Mouse (Mus musculus): ENCODE measurements at regions not wholly inside any gene's neighbourhood (a gene's known extent, or its start where the extent isn't known, plus 50 kb on each side); places are given as distances from the start of the nearest gene placed in this dataset.

- Histone ChIP-seq H3K4me3 (ENCODE audit: low read depth, low read length) (no peak overlapping the region), H3K27me3 (ENCODE audit: insufficient read depth, low read length) (no peaks in the 10 kb centered on the region), H3K9me3 (replicated peaks) (peaks cover 2% of the 10 kb centered on the region; the same call in 1 of the 2 replicates), H3K4me1 (ENCODE audit: insufficient read depth, low read depth, low read length) (no peaks in the 10 kb centered on the region), H3K36me3 (replicated peaks) (no peaks in the 10 kb centered on the region)
- TF ChIP-seq TAL1 (conservative IDR thresholded peaks at IDR 0.05; ENCODE audit: low read depth, low read length) (no peak), GATA1 (IDR thresholded peaks at IDR 0.05; ENCODE audit: borderline replicate concordance, low read length) (no peak), GATA2 (IDR thresholded peaks at IDR 0.05; ENCODE audit: borderline replicate concordance, low read depth, low read length) (no peak), CTCF (IDR thresholded peaks at IDR 0.05; ENCODE audit: low read depth, low read length) (no peak), POLR2AphosphoS5 (IDR thresholded peaks at IDR 0.05; ENCODE audit: insufficient replicate concordance, low read depth, low read length) (no peak)
- DNase-seq (ENCODE audit: low spot score) (no peak), ATAC-seq (ENCODE audit: extremely low read depth, insufficient number of reproducible peaks, low FRiP score, poor library complexity, severe bottlenecking) (no peak)
Measured at GRCm38 (mm10) chr12:49764541-49764940, 379.6 kb downstream of the Gm43517 start.

- TF ChIP-seq CTCF (IDR thresholded peaks at IDR 0.05; ENCODE audit: low read depth, low read length): no peak
- TF ChIP-seq GATA2 (IDR thresholded peaks at IDR 0.05; ENCODE audit: borderline replicate concordance, low read depth, low read length): no peak
- TF ChIP-seq TAL1 (conservative IDR thresholded peaks at IDR 0.05; ENCODE audit: low read depth, low read length): no peak
- TF ChIP-seq POLR2AphosphoS5 (IDR thresholded peaks at IDR 0.05; ENCODE audit: insufficient replicate concordance, low read depth, low read length): no peak
- TF ChIP-seq GATA1 (IDR thresholded peaks at IDR 0.05; ENCODE audit: borderline replicate concordance, low read length): no peak
- H3K27me3 ChIP-seq (ENCODE audit: insufficient read depth, low read length): no peaks in the 10 kb centered on the region
Measured at GRCm38 (mm10) chr12:49808341-49808740, 423.4 kb downstream of the Gm43517 start.

GRCm38 (mm10) chr12:49814653-49815052 is 429.7 kb downstream of the Gm43517 start:
- Histone ChIP-seq H3K27me3 (ENCODE audit: insufficient read depth, low read length) (no peaks in the 10 kb centered on the region), H3K9me3 (replicated peaks) (no peaks in the 10 kb centered on the region), H3K4me1 (ENCODE audit: insufficient read depth, low read depth, low read length) (no peaks in the 10 kb centered on the region), H3K36me3 (replicated peaks) (no peaks in the 10 kb centered on the region), H3K4me3 (ENCODE audit: low read depth, low read length) (no peak overlapping the region)
- ATAC-seq (ENCODE audit: extremely low read depth, insufficient number of reproducible peaks, low FRiP score, poor library complexity, severe bottlenecking) (no peak), DNase-seq (ENCODE audit: low spot score) (no peak)
- TF ChIP-seq POLR2AphosphoS5 (IDR thresholded peaks at IDR 0.05; ENCODE audit: insufficient replicate concordance, low read depth, low read length): no peak
- TF ChIP-seq GATA2 (IDR thresholded peaks at IDR 0.05; ENCODE audit: borderline replicate concordance, low read depth, low read length): no peak
- no peak for TF ChIP-seq TAL1 (conservative IDR thresholded peaks at IDR 0.05; ENCODE audit: low read depth, low read length)
- TF ChIP-seq GATA1 (IDR thresholded peaks at IDR 0.05; ENCODE audit: borderline replicate concordance, low read length): no peak
- TF ChIP-seq CTCF (IDR thresholded peaks at IDR 0.05; ENCODE audit: low read depth, low read length): no peak

More at GRCm38 (mm10) chr12:49808341-49808740, 423.4 kb downstream of the Gm43517 start:
- Histone ChIP-seq H3K9me3 (replicated peaks) (no peaks in the 10 kb centered on the region), H3K4me3 (ENCODE audit: low read depth, low read length) (no peak overlapping the region), H3K4me1 (ENCODE audit: insufficient read depth, low read depth, low read length) (no peaks in the 10 kb centered on the region), H3K36me3 (replicated peaks) (no peaks in the 10 kb centered on the region)
- ATAC-seq (ENCODE audit: extremely low read depth, insufficient number of reproducible peaks, low FRiP score, poor library complexity, severe bottlenecking) (no peak), DNase-seq (ENCODE audit: low spot score) (no peak)

GRCm38 (mm10) chr12:49827769-49828168 is 442.8 kb downstream of the Gm43517 start:
- DNase-seq (ENCODE audit: low spot score): no peak
- Histone ChIP-seq H3K36me3 (replicated peaks) (no peaks in the 10 kb centered on the region), H3K4me1 (ENCODE audit: insufficient read depth, low read depth, low read length) (no peaks in the 10 kb centered on the region), H3K27me3 (ENCODE audit: insufficient read depth, low read length) (no peaks in the 10 kb centered on the region), H3K4me3 (ENCODE audit: low read depth, low read length) (no peak overlapping the region), H3K9me3 (replicated peaks) (no peaks in the 10 kb centered on the region)
- ATAC-seq (ENCODE audit: extremely low read depth, insufficient number of reproducible peaks, low FRiP score, poor library complexity, severe bottlenecking): no peak
- TF ChIP-seq POLR2AphosphoS5 (IDR thresholded peaks at IDR 0.05; ENCODE audit: insufficient replicate concordance, low read depth, low read length) (no peak), GATA2 (IDR thresholded peaks at IDR 0.05; ENCODE audit: borderline replicate concordance, low read depth, low read length) (no peak), GATA1 (IDR thresholded peaks at IDR 0.05; ENCODE audit: borderline replicate concordance, low read length) (no peak), TAL1 (conservative IDR thresholded peaks at IDR 0.05; ENCODE audit: low read depth, low read length) (no peak), CTCF (IDR thresholded peaks at IDR 0.05; ENCODE audit: low read depth, low read length) (no peak)

- DNase-seq (ENCODE audit: low spot score) (no peak), ATAC-seq (ENCODE audit: extremely low read depth, insufficient number of reproducible peaks, low FRiP score, poor library complexity, severe bottlenecking) (no peak)
- Histone ChIP-seq H3K9me3 (replicated peaks) (no peaks in the 10 kb centered on the region), H3K4me1 (ENCODE audit: insufficient read depth, low read depth, low read length) (no peaks in the 10 kb centered on the region), H3K36me3 (replicated peaks) (no peaks in the 10 kb centered on the region), H3K27me3 (ENCODE audit: insufficient read depth, low read length) (no peaks in the 10 kb centered on the region), H3K4me3 (ENCODE audit: low read depth, low read length) (no peak overlapping the region)
- no peak for TF ChIP-seq TAL1 (conservative IDR thresholded peaks at IDR 0.05; ENCODE audit: low read depth, low read length)
- TF ChIP-seq GATA1 (IDR thresholded peaks at IDR 0.05; ENCODE audit: borderline replicate concordance, low read length): no peak
- no peak for TF ChIP-seq CTCF (IDR thresholded peaks at IDR 0.05; ENCODE audit: low read depth, low read length)
- TF ChIP-seq POLR2AphosphoS5 (IDR thresholded peaks at IDR 0.05; ENCODE audit: insufficient replicate concordance, low read depth, low read length): no peak
- TF ChIP-seq GATA2 (IDR thresholded peaks at IDR 0.05; ENCODE audit: borderline replicate concordance, low read depth, low read length): no peak
Measured at GRCm38 (mm10) chr12:49828553-49828952, 443.6 kb downstream of the Gm43517 start.

- ATAC-seq (ENCODE audit: extremely low read depth, insufficient number of reproducible peaks, low FRiP score, poor library complexity, severe bottlenecking): no peak
Measured at GRCm38 (mm10) chr12:49830665-49831064, 445.7 kb downstream of the Gm43517 start.

More at GRCm38 (mm10) chr12:49830665-49831064, 445.7 kb downstream of the Gm43517 start:
- Histone ChIP-seq H3K9me3 (replicated peaks) (no peaks in the 10 kb centered on the region), H3K4me1 (ENCODE audit: insufficient read depth, low read depth, low read length) (no peaks in the 10 kb centered on the region), H3K36me3 (replicated peaks) (no peaks in the 10 kb centered on the region), H3K4me3 (ENCODE audit: low read depth, low read length) (no peak overlapping the region), H3K27me3 (ENCODE audit: insufficient read depth, low read length) (no peaks in the 10 kb centered on the region)
- TF ChIP-seq CTCF (IDR thresholded peaks at IDR 0.05; ENCODE audit: low read depth, low read length) (no peak), GATA1 (IDR thresholded peaks at IDR 0.05; ENCODE audit: borderline replicate concordance, low read length) (no peak), GATA2 (IDR thresholded peaks at IDR 0.05; ENCODE audit: borderline replicate concordance, low read depth, low read length) (no peak), POLR2AphosphoS5 (IDR thresholded peaks at IDR 0.05; ENCODE audit: insufficient replicate concordance, low read depth, low read length) (no peak), TAL1 (conservative IDR thresholded peaks at IDR 0.05; ENCODE audit: low read depth, low read length) (no peak)
- DNase-seq (ENCODE audit: low spot score): no peak

Measured in G1E (cell line).